Mouse (Mus musculus): ENCODE results near the gene Ppil6. TPM values are rescaled to one million over a fixed set of nuclear protein-coding genes. Genes with fewer than 3 reads are reported as not detected.

The Ppil6 gene
- polyA plus RNA-seq, 1 experiment from 2014 or later = 0.95 TPM

DNA sequence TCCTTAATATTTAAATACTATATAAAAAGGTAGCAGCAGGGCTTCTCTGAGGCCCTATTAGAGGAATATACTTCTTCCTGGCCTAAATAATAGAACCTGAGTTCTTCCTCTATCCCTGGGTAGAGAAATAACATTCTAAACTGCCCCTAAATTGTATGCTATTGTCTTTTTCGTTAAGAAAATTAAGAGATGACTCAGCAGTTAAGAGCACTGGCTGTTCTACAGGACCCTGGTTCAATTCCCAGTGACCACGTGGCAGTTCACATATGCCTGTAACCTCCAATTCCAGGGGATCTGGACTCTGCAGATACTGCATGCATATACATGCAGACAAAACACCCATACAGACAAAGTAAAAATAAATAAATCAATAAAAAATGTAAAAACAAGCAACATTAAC lies 53.6 kb downstream of the Ppil6 start:
- Histone ChIP-seq H3K9me3 (no peaks in the 10 kb centered on the region), H3K27me3 (ENCODE audit: insufficient read depth, poor library complexity, severe bottlenecking) (no peaks in the 10 kb centered on the region), H3K27ac (no peak overlapping the region), H3K36me3 (peaks cover 7% of the 10 kb centered on the region; the same call in 1 of the 2 replicates), H3K4me3 (no peak overlapping the region), H3K4me1 (peaks cover 13% of the 10 kb centered on the region)
- no peak for DNase-seq (ENCODE audit: low spot score)
- 54% methylated on average over 2 of the region's 2 CpGs for WGBS

DNA sequence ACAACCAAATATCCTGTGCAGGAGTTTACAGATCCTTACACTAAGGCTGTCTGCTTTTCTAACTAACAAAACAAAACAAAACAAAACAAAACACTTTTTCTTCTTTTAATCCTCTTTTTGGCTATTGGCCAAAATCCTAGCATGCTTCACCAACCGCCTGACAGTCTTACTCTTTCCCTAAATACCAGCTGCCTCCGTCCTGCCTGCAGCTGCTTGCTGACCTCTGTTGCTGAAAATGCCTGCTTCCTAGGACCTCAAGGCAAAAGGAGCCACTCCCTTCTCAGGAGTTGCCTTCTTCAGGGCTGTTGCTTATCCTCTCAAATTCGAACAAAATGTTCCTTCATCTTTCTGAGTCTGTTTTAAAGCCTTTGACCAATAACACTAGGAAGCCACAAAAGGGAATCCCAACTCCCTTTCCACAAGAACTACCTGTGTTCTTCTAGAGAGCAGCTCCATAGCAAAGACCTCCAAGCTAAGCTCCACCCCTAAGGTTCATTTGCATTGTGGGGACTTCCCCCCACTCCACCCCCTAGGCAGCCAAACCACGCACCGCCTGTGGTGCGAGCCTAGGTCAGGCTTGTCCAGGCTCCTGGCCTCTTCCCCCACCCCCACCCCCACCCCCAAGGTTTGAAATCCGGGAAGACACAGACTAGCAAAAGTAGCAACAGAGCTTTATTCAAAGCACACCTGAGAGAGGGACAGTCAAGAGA lies 54.4 kb downstream of the Ppil6 start:
- H3K27ac ChIP-seq = no peak overlapping the region

DNA sequence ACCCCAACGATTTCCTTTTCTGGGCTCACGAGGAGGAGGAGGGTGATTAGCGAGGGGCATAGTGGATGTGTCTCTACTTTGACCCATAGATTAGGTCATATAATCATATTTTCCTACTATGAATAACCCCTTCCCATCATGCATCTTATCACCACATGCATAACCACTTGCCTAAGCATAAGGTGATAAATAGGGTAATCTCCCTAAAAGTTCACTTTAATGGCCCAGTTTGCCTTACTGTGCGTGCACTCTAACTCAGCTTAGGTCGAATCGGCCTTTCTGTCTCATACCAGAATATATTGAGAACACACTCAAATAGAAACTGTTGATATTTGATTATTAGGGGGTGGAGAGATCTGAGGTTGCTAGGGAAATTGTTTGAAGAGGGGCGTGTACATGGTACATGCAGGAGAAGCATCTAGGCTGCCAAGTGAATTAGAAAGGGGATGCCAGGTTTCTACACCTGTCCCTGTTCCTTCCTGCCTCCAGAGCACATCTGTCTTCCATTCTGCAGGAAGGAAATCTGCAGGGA lies 55.1 kb downstream of the Ppil6 start:
- Histone ChIP-seq H3K27ac (no peak overlapping the region), H3K4me3 (no peak overlapping the region), H3K9me3 (peaks cover 4% of the 10 kb centered on the region), H3K4me1 (peaks cover 13% of the 10 kb centered on the region), H3K36me3 (no peaks in the 10 kb centered on the region), H3K27me3 (ENCODE audit: insufficient read depth, poor library complexity, severe bottlenecking) (no peaks in the 10 kb centered on the region)
- no peak for DNase-seq (ENCODE audit: low spot score)
- 47% methylated on average over 7 of the region's 7 CpGs for WGBS

More for the DNA sequence above, 54.4 kb downstream of the Ppil6 start:
- H3K4me1 ChIP-seq = peaks cover 13% of the 10 kb centered on the region
- no peaks in the 10 kb centered on the region for H3K27me3 ChIP-seq (ENCODE audit: insufficient read depth, poor library complexity, severe bottlenecking)
- peak; percentile 74 for DNase-seq (ENCODE audit: low spot score)
- peaks cover 4% of the 10 kb centered on the region for H3K9me3 ChIP-seq
- no peaks in the 10 kb centered on the region for H3K36me3 ChIP-seq
- 4% methylated on average over 7 of the region's 7 CpGs for WGBS
- H3K4me3 ChIP-seq = peak overlapping the region; percentile 22; the same call in 1 of the 2 replicates

DNA sequence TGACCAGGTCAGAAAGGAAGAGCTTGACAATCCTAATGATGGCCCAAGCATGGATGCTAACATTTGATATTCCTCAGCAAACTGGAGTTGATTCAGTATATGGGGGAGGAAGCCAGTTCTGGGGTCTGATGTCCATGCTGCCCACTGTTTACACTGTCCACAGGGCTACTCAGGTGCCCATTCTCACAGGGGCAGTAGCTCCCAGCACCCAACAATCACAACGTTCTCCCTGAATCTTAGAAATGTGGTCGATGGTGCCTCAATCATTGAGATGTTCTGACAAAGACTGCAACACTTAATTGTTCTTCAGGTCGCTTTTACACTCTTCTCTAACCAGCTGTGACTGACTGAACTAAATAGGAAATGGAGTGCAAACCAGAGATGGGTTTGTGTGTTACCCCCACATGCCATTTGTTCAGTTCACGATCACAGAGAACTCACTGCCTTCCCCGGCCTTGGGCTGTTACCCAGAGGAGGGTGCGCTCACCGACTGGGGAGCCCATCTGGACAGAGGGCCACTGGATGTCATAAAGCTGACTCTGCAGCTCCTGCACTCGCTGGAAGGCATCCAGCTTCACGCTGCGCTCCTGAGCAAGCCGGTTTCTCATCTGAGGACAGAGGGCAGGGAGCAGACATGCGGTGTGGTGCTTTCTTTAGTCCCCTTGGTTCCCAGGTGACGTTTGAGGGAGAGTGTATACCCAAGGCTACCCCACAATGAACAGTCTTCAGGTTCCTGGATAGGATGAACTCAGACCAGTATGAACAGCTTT lies 56.3 kb downstream of the Ppil6 start:
- Histone ChIP-seq H3K27ac (no peak overlapping the region), H3K4me1 (peaks cover 13% of the 10 kb centered on the region), H3K27me3 (ENCODE audit: insufficient read depth, poor library complexity, severe bottlenecking) (no peaks in the 10 kb centered on the region), H3K9me3 (peaks cover 4% of the 10 kb centered on the region), H3K4me3 (no peak overlapping the region), H3K36me3 (no peaks in the 10 kb centered on the region)
- WGBS = 68% methylated on average over 13 of the region's 13 CpGs
- DNase-seq (ENCODE audit: low spot score) = peak; percentile 59

DNA sequence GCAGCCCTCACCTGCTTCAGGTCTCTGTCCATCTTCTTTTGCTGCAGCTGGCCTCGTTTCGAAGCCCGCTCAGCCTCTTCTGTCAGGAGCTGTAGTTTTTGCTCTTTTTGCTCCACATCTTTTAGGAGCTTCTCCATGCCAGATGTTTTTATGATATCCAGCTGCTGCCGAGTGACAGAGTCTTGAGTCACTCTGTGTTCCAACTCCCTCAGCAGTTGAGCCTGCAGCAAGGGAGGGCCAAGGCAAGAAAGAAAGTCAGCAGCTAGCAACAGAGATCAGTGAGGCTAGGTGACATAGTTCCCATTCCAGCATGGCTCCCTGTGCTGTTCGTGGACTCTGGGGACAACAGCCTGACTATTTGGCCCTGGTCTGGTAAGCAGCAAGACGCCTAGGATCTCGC lies 60.5 kb downstream of the Ppil6 start:
- H3K4me1 ChIP-seq = peaks cover 8% of the 10 kb centered on the region
- no peak overlapping the region for H3K27ac ChIP-seq
- no peaks in the 10 kb centered on the region for H3K27me3 ChIP-seq (ENCODE audit: insufficient read depth, poor library complexity, severe bottlenecking)
- no peak overlapping the region for H3K4me3 ChIP-seq
- DNase-seq (ENCODE audit: low spot score) = no peak
- H3K36me3 ChIP-seq = no peaks in the 10 kb centered on the region
- WGBS = 78% methylated on average over 7 of the region's 7 CpGs
- peaks cover 4% of the 10 kb centered on the region for H3K9me3 ChIP-seq

DNA sequence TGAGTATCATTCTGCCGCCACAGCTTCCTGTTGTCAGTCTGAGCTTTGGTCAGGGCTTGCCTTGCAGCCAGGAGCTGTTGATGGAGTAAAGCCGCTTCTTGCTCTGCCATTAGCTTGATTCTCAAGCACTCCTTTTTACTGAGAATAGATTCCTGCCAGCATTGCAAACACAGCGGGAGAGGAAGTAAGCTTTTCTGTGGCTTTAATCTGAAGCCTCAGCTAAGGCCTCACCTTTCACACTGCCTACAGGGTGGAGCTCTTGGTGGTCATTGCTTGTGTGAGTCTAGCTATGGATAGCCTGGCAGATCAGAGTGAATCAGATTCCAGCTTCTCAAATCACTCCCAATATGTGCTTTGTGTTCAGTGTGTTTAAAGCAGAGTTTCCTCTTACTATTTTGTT lies 62.1 kb downstream of the Ppil6 start:
- Histone ChIP-seq H3K27ac (no peak overlapping the region), H3K36me3 (no peaks in the 10 kb centered on the region), H3K4me3 (no peak overlapping the region), H3K9me3 (peaks cover 4% of the 10 kb centered on the region), H3K27me3 (ENCODE audit: insufficient read depth, poor library complexity, severe bottlenecking) (no peaks in the 10 kb centered on the region), H3K4me1 (peaks cover 8% of the 10 kb centered on the region)
- no peak for DNase-seq (ENCODE audit: low spot score)
- 29% methylated on average over 3 of the region's 3 CpGs for WGBS

DNA sequence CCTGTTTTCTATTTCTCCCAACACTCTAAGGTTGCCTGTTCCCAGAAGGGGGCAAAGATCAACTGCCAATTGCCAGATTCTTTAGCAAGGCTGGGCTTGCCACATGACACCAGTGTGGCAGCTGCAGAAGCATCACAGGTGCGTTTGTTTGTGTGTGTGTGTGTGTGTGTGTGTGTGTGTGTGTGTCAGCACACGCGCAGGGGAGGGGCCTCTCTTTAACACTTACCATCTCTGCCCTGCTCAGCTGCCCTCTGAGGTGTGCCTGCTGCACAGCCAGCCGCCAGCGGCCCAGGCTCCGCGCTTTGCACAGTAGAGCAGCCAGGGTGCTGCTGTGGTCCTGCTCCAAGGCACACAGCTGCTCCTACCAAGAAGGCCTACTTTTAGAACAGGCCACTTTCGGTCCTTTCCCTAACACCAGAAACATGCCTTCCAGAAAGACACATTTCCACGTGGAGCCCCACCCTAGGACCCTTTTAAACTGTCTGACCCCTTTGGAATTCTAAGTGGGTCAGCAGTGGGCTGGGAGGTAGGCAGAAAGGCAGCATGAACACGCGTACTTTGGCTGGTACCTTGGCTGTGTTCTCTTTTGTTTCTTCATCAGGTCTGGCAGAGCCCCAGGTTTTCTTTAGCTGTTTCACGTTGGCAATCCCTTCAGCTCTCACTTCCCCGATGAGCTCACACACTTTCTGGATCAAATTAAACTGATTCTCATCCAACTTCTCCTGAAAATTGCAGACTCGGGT lies 62.8 kb downstream of the Ppil6 start:
- H3K9me3 ChIP-seq = peaks cover 4% of the 10 kb centered on the region
- H3K4me1 ChIP-seq = peaks cover 8% of the 10 kb centered on the region
- 51% methylated on average over 14 of the region's 14 CpGs for WGBS
- H3K27me3 ChIP-seq (ENCODE audit: insufficient read depth, poor library complexity, severe bottlenecking) = no peaks in the 10 kb centered on the region
- H3K4me3 ChIP-seq = no peak overlapping the region
- H3K27ac ChIP-seq = 0 out of 2 replicates have a peak overlapping the region, but pooled peaks have one; percentile 37
- H3K36me3 ChIP-seq = no peaks in the 10 kb centered on the region
- DNase-seq (ENCODE audit: low spot score) = no peak

DNA sequence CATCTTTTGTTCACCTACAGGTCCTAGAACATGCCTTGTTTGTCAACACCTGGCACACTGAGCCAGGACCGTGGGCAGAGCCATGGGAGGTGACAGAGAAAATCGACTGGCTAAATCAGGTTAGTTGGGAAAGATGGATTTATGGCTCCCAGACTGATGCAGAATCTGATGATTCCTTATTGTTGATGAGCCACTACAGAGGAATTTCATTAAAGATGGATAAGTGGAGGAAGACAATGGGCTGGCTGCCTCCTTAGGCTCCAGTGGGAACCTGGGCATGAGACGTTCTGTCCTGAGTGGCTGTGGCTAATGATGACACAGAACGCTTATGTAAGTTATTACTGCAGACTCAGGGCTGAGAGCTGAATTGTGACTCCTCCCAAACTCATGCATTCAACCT lies 63.5 kb downstream of the Ppil6 start:
- Histone ChIP-seq H3K9me3 (peaks cover 4% of the 10 kb centered on the region), H3K4me1 (peaks cover 8% of the 10 kb centered on the region), H3K27ac (no peak overlapping the region), H3K36me3 (no peaks in the 10 kb centered on the region), H3K4me3 (no peak overlapping the region), H3K27me3 (ENCODE audit: insufficient read depth, poor library complexity, severe bottlenecking) (no peaks in the 10 kb centered on the region)
- WGBS = 75% methylated on average over 4 of the region's 4 CpGs
- DNase-seq (ENCODE audit: low spot score) = no peak

DNA sequence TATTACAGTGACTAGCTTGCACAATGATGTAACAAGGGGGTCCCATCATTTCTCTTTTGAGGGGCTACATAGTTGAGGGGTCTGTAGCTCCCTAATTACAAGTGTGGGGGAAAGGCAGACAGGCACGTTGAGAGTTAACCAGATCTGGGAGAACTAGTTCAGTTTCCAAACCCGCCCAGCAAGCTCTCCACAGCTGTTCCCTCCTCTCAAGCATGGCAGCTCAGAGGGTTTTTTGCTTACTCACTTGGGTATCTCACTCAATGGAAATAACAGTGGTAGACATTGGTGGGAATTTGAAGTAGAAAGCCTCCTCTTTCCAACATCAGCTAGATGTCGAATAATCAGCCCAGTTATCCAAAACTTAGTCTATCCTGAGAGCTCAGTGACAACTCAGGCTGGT lies 64.8 kb downstream of the Ppil6 start:
- no peaks in the 10 kb centered on the region for H3K27me3 ChIP-seq (ENCODE audit: insufficient read depth, poor library complexity, severe bottlenecking)
- peaks cover 8% of the 10 kb centered on the region for H3K4me1 ChIP-seq
- H3K27ac ChIP-seq = no peak overlapping the region
- no peaks in the 10 kb centered on the region for H3K9me3 ChIP-seq
- DNase-seq (ENCODE audit: low spot score) = no peak
- H3K36me3 ChIP-seq = no peaks in the 10 kb centered on the region
- no peak overlapping the region for H3K4me3 ChIP-seq
- 79% methylated on average over 3 of the region's 3 CpGs for WGBS

DNA sequence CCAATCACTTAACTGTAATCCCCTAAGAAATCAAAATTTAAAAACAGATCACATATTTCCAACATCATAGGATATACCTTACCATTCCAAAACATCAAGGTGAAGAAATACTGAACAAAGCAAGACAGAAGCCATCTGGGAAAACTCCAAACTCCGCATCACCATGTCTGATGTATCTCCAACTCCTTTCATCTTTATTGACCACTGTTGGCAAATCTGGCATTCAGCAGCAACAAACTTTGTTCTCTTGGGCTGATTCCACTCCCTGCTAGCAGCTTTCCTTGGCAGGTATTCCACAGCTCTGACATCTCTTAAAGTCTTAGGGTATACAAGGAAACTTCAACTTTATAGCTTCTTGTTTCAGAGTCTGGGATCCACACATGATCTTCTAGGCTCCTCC lies 68.2 kb downstream of the Ppil6 start:
- Histone ChIP-seq H3K9me3 (peaks cover 4% of the 10 kb centered on the region; the same call in 1 of the 2 replicates), H3K4me1 (0 out of 2 replicates have a peak, but pooled peaks cover under 1% of the 10 kb centered on the region), H3K27ac (no peak overlapping the region), H3K4me3 (no peak overlapping the region), H3K36me3 (0 out of 2 replicates have a peak, but pooled peaks cover 5% of the 10 kb centered on the region), H3K27me3 (ENCODE audit: insufficient read depth, poor library complexity, severe bottlenecking) (no peaks in the 10 kb centered on the region)
- WGBS = 93% methylated on average over 1 of the region's 1 CpGs
- no peak for DNase-seq (ENCODE audit: low spot score)

DNA sequence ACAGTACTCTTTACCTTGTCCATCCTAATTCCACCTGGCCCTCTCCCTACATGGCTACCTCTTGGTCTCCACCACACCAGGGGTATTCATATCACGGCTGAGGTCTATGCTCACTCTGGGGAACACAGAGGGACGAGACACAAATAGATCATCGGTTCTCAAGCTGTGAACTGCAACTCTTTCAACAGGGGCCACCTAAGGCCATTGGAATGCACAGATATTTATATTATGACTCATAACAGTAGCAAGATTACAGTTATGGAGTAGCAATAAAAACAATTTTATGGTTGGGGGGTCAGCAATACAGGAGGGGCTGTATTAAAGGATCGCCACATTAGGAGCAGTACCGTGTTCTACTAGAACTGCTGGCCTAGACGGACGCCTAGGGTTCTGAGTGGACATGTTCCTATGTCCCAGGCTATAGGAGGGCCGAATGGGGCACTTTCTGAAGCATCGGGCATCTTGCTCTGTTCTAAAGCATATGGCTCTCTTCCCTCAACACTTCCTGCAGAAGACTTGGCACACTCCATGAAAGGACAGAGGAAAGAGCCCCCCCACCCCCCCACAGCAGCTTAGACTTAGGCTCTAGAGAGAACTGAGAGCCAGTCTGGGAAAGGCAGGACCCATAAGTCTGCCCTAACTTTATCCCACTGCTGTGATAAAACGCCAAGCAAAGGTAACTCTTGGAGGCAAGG lies 71.6 kb downstream of the Ppil6 start:
- peaks cover 12% of the 10 kb centered on the region for H3K4me1 ChIP-seq
- no peak overlapping the region for H3K27ac ChIP-seq
- H3K4me3 ChIP-seq = no peak overlapping the region
- H3K36me3 ChIP-seq = 0 out of 2 replicates have a peak, but pooled peaks cover 5% of the 10 kb centered on the region
- no peak for DNase-seq (ENCODE audit: low spot score)
- 84% methylated on average over 10 of the region's 10 CpGs for WGBS
- H3K27me3 ChIP-seq (ENCODE audit: insufficient read depth, poor library complexity, severe bottlenecking) = no peaks in the 10 kb centered on the region
- peaks cover 4% of the 10 kb centered on the region; the same call in 1 of the 2 replicates for H3K9me3 ChIP-seq
